Mouse (Mus musculus) CH12.LX (cell line): ENCODE data around the gene Asic2.

Experiments
- CHD1 ChIP-seq: IDR thresholded peaks from 2 replicates; pipeline ENCODE4 v1.6.1; 2012; ENCODE audit warnings: low read depth, low read length, improper control_type of control experiment, inconsistent platforms
- CHD2 ChIP-seq: IDR thresholded peaks from 2 replicates; pipeline ENCODE4 v1.6.1; 2011; ENCODE audit warnings: low read length, improper control_type of control experiment
- CTCF ChIP-seq, 2 experiments: IDR thresholded peaks in 1 of 2; conservative IDR thresholded peaks in 1 of 2; 2 replicates each; pipeline ENCODE4 v1.5.1; 2011 to 2012; ENCODE audit warnings: low read depth in 2 of 2, low read length in 2 of 2, improper control_type of control experiment in 1 of 2, inconsistent platforms in 1 of 2, mild to moderate bottlenecking in 1 of 2, moderate library complexity in 1 of 2
- E2F4 ChIP-seq: IDR thresholded peaks from 2 replicates; pipeline ENCODE4 v1.6.1; 2011; ENCODE audit warnings: low read depth, low read length, improper control_type of control experiment; ENCODE audit not compliant: insufficient replicate concordance
- EP300 ChIP-seq: IDR thresholded peaks from 2 replicates; pipeline ENCODE4 v1.6.1; 2011; ENCODE audit warnings: low read length, improper control_type of control experiment
- ETS1 ChIP-seq: conservative IDR thresholded peaks from 2 replicates; pipeline ENCODE4 v1.6.1; 2012; ENCODE audit warnings: low read depth, mild to moderate bottlenecking, inconsistent platforms, low read length, improper control_type of control experiment, moderate library complexity
- MAX ChIP-seq: IDR thresholded peaks from 2 replicates; pipeline ENCODE4 v1.6.1; 2011; ENCODE audit warnings: low read length, improper control_type of control experiment
- POLR2A ChIP-seq: IDR thresholded peaks from 2 replicates; pipeline ENCODE4 v1.6.1; 2011; ENCODE audit warnings: low read depth, mild to moderate bottlenecking, improper control_type of control experiment, low read length
- USF2 ChIP-seq: conservative IDR thresholded peaks from 2 replicates; pipeline ENCODE4 v1.6.1; 2011; ENCODE audit warnings: low read depth, low read length, improper control_type of control experiment
- ZKSCAN1 ChIP-seq: IDR thresholded peaks from 2 replicates; pipeline ENCODE4 v1.6.1; 2012; ENCODE audit warnings: low read depth, inconsistent platforms, low read length, improper control_type of control experiment, borderline replicate concordance

DNA sequence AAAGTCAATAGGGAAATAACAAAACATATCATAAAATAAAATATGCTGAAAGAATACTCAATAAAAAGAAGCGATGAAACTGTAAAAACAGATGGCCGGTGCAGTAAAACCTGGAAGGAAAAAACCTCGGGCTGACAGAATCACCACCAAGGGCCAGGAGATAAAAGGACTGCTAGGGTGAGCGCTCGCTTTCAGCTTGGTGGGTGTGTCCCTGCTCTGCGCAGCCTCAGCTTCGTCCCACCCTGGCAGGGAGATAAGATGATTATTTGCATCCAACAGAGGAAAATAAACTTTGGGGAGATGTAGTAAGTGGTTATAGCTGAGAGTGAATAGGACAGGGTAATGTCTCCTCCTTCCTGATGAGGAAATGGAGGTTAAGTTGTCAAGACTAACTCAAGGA, 1113.3 kb downstream of the Asic2 start:
- TF ChIP-seq MAX (no peak), CTCF (conservative IDR thresholded peaks at IDR 0.05 in 1 of 2, IDR thresholded peaks at IDR 0.05 in 1 of 2; ENCODE audit: low read depth in 2 of 2, low read length in 2 of 2) (no peak), EP300 (no peak), USF2 (no peak), CHD1 (no peak), ETS1 (no peak), CHD2 (no peak), ZKSCAN1 (no peak), POLR2A (no peak), E2F4 (no peak)
